Mouse (Mus musculus): ENCODE results near the gene Ces2f. TPM values are rescaled to one million over a fixed set of nuclear protein-coding genes. Genes with fewer than 3 reads are reported as not detected.

Ces2f gene
- polyA plus RNA-seq, 1 experiment: not detected

GRCm38 (mm10) chr8:104962229-104962901 lies 15.2 kb downstream of the Ces2f start:
- H3K27ac ChIP-seq (ENCODE audit: insufficient read depth, low read length): no peak overlapping the region
- TF ChIP-seq CTCF (IDR thresholded peaks at IDR 0.05; ENCODE audit: extremely low read depth, insufficient read depth, low read length): no peak
- no peak for TF ChIP-seq POLR2A (IDR thresholded peaks at IDR 0.05; ENCODE audit: extremely low read depth, insufficient read depth, low read length)
- H3K4me1 ChIP-seq (ENCODE audit: control insufficient read depth, insufficient read depth, low read length): no peaks in the 10 kb centered on the region
- no peak overlapping the region for H3K4me3 ChIP-seq (ENCODE audit: insufficient read depth, low read length)

GRCm38 (mm10) chr8:104963375-104963894 lies 16.3 kb downstream of the Ces2f start:
- Histone ChIP-seq H3K4me3 (ENCODE audit: insufficient read depth, low read length) (no peak overlapping the region), H3K4me1 (ENCODE audit: control insufficient read depth, insufficient read depth, low read length) (no peaks in the 10 kb centered on the region), H3K27ac (ENCODE audit: insufficient read depth, low read length) (no peak overlapping the region)
- TF ChIP-seq CTCF (IDR thresholded peaks at IDR 0.05; ENCODE audit: extremely low read depth, insufficient read depth, low read length): no peak
- no peak for TF ChIP-seq POLR2A (IDR thresholded peaks at IDR 0.05; ENCODE audit: extremely low read depth, insufficient read depth, low read length)

- Histone ChIP-seq H3K4me1 (ENCODE audit: control insufficient read depth, insufficient read depth, low read length) (no peaks in the 10 kb centered on the region), H3K27ac (ENCODE audit: insufficient read depth, low read length) (no peak overlapping the region), H3K4me3 (ENCODE audit: insufficient read depth, low read length) (no peak overlapping the region)
- TF ChIP-seq CTCF (IDR thresholded peaks at IDR 0.05; ENCODE audit: extremely low read depth, insufficient read depth, low read length) (no peak), POLR2A (IDR thresholded peaks at IDR 0.05; ENCODE audit: extremely low read depth, insufficient read depth, low read length) (no peak)
Measured at GRCm38 (mm10) chr8:104984126-104984525, 37.0 kb downstream of the Ces2f start.

GRCm38 (mm10) chr8:104984942-104985341 lies 37.8 kb downstream of the Ces2f start:
- no peak for TF ChIP-seq CTCF (IDR thresholded peaks at IDR 0.05; ENCODE audit: extremely low read depth, insufficient read depth, low read length)
- Histone ChIP-seq H3K4me3 (ENCODE audit: insufficient read depth, low read length) (no peak overlapping the region), H3K4me1 (ENCODE audit: control insufficient read depth, insufficient read depth, low read length) (no peaks in the 10 kb centered on the region), H3K27ac (ENCODE audit: insufficient read depth, low read length) (no peak overlapping the region)

- no peak for TF ChIP-seq CTCF (IDR thresholded peaks at IDR 0.05; ENCODE audit: extremely low read depth, insufficient read depth, low read length)
- no peak for TF ChIP-seq POLR2A (IDR thresholded peaks at IDR 0.05; ENCODE audit: extremely low read depth, insufficient read depth, low read length)
- Histone ChIP-seq H3K4me1 (ENCODE audit: control insufficient read depth, insufficient read depth, low read length) (no peaks in the 10 kb centered on the region), H3K4me3 (ENCODE audit: insufficient read depth, low read length) (no peak overlapping the region), H3K27ac (ENCODE audit: insufficient read depth, low read length) (no peak overlapping the region)
Measured at GRCm38 (mm10) chr8:104998191-104998590, 51.0 kb downstream of the Ces2f start.

- no peaks in the 10 kb centered on the region for H3K4me1 ChIP-seq (ENCODE audit: control insufficient read depth, insufficient read depth, low read length)
- no peak overlapping the region for H3K4me3 ChIP-seq (ENCODE audit: insufficient read depth, low read length)
- no peak overlapping the region for H3K27ac ChIP-seq (ENCODE audit: insufficient read depth, low read length)
- TF ChIP-seq CTCF (IDR thresholded peaks at IDR 0.05; ENCODE audit: extremely low read depth, insufficient read depth, low read length): no peak
- TF ChIP-seq POLR2A (IDR thresholded peaks at IDR 0.05; ENCODE audit: extremely low read depth, insufficient read depth, low read length): no peak
Measured at GRCm38 (mm10) chr8:104999183-104999582, 52.0 kb downstream of the Ces2f start.

GRCm38 (mm10) chr8:105000586-105000985 lies 53.4 kb downstream of the Ces2f start, which contains the start of gene Ces2h:
Gene Ces2h (plus strand): TSS chr8:105000853.
- Histone ChIP-seq H3K4me3 (ENCODE audit: insufficient read depth, low read length) (no peak within 1 kb of the TSS), H3K4me1 (ENCODE audit: control insufficient read depth, insufficient read depth, low read length) (no peaks in the 10 kb centered on the region), H3K27ac (ENCODE audit: insufficient read depth, low read length) (no peak within 1 kb of the TSS)
- TF ChIP-seq POLR2A (IDR thresholded peaks at IDR 0.05; ENCODE audit: extremely low read depth, insufficient read depth, low read length): no peak
- TF ChIP-seq CTCF (IDR thresholded peaks at IDR 0.05; ENCODE audit: extremely low read depth, insufficient read depth, low read length): no peak

Other genes with a start within 250 kb of the Ces2f start
- gene Ces2a, start 213.4 kb upstream of the Ces2f start, polyA plus RNA-seq (2012; rRNA removed): not detected in 2 replicates
- gene Ces2b, start 115.8 kb upstream of the Ces2f start, polyA plus RNA-seq (2012; rRNA removed): 0.08 and 0.10 TPM in 2 replicates
- 0.06 TPM in 1 of 2 replicates, not detected in the other for gene Ces2c, start 100.3 kb upstream of the Ces2f start, polyA plus RNA-seq (2012; rRNA removed)
- 0.04 TPM in 2 replicates for gene Ces2e, start 21.1 kb upstream of the Ces2f start, polyA plus RNA-seq (2012; rRNA removed)
- 0.13 and 0.25 TPM in 2 replicates for gene Ces2g, start 14.4 kb downstream of the Ces2f start, polyA plus RNA-seq (2012; rRNA removed)
- not detected in 2 replicates for gene Ces2h, start 53.5 kb downstream of the Ces2f start, polyA plus RNA-seq (2012; rRNA removed)
- gene Ces3a, start 101.2 kb downstream of the Ces2f start, polyA plus RNA-seq (2012; rRNA removed): not detected in 2 replicates
- gene Ces3b, start 136.4 kb downstream of the Ces2f start, polyA plus RNA-seq (2012; rRNA removed): not detected in 2 replicates
- gene Ces4a, start 184.4 kb downstream of the Ces2f start, polyA plus RNA-seq (2012; rRNA removed): not detected in 2 replicates
- 17.7 and 18.5 TPM in 2 replicates for gene Cbfb, start 223.3 kb downstream of the Ces2f start, polyA plus RNA-seq (2012; rRNA removed)